Mouse (Mus musculus) bone marrow, adult 2 months (tissue): ENCODE measurements around the gene Psmf1.

Experiments
- CTCF ChIP-seq: fragments of 200-500 bp; IDR thresholded peaks from 2 replicates; pipeline ENCODE4 v1.5.1; 2011; ENCODE audit warnings: low read length, control low read depth; ENCODE audit not compliant: control insufficient read depth, insufficient read depth
- POLR2A ChIP-seq: fragments of 200-500 bp; IDR thresholded peaks from 2 replicates; pipeline ENCODE4 v1.6.1; 2011; ENCODE audit warnings: low read depth, mild to moderate bottlenecking, control low read depth, low read length, borderline replicate concordance; ENCODE audit not compliant: control insufficient read depth

DNA sequence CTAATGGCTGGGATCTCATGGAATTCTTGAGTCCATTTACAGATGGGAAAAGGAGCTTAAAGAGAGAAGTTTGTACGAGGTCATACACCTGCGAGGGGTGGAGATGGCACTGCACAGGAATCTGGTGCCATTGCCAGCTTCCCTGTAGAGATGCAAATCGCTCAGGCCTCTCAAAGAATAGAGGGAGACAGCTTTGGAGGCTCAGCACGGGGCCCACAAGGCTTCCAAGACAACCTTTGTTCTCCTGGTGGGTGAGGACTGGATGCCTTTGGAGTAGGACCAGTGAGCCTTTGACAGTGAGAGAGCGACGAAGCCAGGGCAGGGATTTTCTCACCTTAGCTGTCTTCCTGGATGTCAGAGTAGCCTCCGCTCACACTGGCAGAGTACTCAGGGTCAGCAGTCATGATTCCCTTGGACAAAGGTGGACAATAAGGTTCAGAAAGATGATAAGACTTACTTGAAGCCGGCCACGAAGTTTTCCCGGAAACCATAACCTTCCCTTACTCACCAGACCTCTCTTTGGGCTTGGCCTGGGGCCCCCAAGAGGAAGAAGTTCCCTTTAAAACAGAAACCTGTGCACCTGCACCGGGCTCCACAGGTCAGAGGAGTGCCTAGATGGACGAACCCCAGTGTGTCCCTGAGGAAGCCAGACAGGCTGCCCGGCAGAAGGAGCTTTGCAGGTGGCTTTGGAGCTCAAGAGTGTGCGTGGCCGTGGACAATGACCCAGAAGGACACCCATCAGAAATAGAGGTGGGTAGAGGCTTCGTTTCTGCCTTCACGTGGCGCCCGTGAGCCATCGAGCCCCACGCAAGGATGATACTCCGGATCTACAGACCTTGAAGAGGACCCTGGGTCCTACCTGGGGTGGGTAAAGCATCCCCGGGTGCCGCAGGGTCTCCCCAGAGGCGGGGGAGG is 42.5 kb downstream of the Psmf1 start, which contains the start of gene Tmem74b:
- TF ChIP-seq CTCF (no peak), POLR2A (no peak)
